Mouse (Mus musculus) liver, embryonic 15.5 days (tissue): ENCODE data around the gene S100a6. TPM values are rescaled to one million over a fixed set of nuclear protein-coding genes. Genes with fewer than 3 reads are reported as not detected.

Experiments
- ATAC-seq: fragments of 200-750 bp; cut with Nextera tagmentation; 2 replicates; pipeline ENCODE4 v1.8.0; 2017; ENCODE audit warnings: moderate number of reproducible peaks, mild to moderate bottlenecking, moderate library complexity; ENCODE audit not compliant: insufficient read depth
- H3K27ac ChIP-seq: fragments of 300-500 bp; sonication (generic); replicated peaks from 2 replicates; pipeline ENCODE4 v1.5.1; 2015; ENCODE audit warnings: mild to moderate bottlenecking, inconsistent platforms
- H3K27me3 ChIP-seq: fragments of 300-500 bp; sonication (generic); 2 replicates; pipeline ENCODE4 v1.6.1; 2015; ENCODE audit warnings: mild to moderate bottlenecking, inconsistent platforms
- H3K36me3 ChIP-seq: fragments of 300-500 bp; sonication (generic); replicated peaks from 2 replicates; pipeline ENCODE4 v1.6.1; 2015; ENCODE audit warnings: moderate library complexity, mild to moderate bottlenecking, inconsistent platforms
- H3K4me1 ChIP-seq: fragments of 300-500 bp; sonication (generic); replicated peaks from 2 replicates; pipeline ENCODE4 v1.6.1; 2015; ENCODE audit warnings: inconsistent platforms
- H3K4me2 ChIP-seq: fragments of 300-500 bp; sonication (generic); 2 replicates; pipeline ENCODE4 v1.6.1; 2015; ENCODE audit warnings: moderate library complexity, mild to moderate bottlenecking, inconsistent platforms
- H3K4me3 ChIP-seq: fragments of 300-500 bp; sonication (generic); replicated peaks from 2 replicates; pipeline ENCODE4 v1.5.1; 2015; ENCODE audit warnings: mild to moderate bottlenecking, inconsistent platforms
- H3K9ac ChIP-seq: fragments of 300-500 bp; sonication (generic); 2 replicates; pipeline ENCODE4 v1.6.1; 2015; ENCODE audit warnings: moderate library complexity, mild to moderate bottlenecking, inconsistent platforms
- H3K9me3 ChIP-seq: fragments of 300-500 bp; sonication (generic); replicated peaks from 2 replicates; pipeline ENCODE4 v1.6.1; 2016; ENCODE audit warnings: inconsistent platforms
- WGBS: fragments of 180-500 bp; shearing (Covaris S2); methylation state at CpG from one replicate; pipeline ENCODE4 v1.1.7; 2015; ENCODE audit warnings: mixed read lengths; ENCODE audit not compliant: insufficient replicate concordance; 5-methylcytosine and 5-hydroxymethylcytosine counted together
- polyA plus RNA-seq: library from polyadenylated mRNA; unstranded; fragments of >200 nt; fragmentation: Nextera tagmentation; extraction: Ambion mirVana; gene quantifications from 2 replicates; pipeline ENCODE4 v1.2.1, GENCODE M21; 2015

S100a6 gene
- polyA plus RNA-seq, 1 experiment from 2014 or later, result 15.9 TPM

DNA sequence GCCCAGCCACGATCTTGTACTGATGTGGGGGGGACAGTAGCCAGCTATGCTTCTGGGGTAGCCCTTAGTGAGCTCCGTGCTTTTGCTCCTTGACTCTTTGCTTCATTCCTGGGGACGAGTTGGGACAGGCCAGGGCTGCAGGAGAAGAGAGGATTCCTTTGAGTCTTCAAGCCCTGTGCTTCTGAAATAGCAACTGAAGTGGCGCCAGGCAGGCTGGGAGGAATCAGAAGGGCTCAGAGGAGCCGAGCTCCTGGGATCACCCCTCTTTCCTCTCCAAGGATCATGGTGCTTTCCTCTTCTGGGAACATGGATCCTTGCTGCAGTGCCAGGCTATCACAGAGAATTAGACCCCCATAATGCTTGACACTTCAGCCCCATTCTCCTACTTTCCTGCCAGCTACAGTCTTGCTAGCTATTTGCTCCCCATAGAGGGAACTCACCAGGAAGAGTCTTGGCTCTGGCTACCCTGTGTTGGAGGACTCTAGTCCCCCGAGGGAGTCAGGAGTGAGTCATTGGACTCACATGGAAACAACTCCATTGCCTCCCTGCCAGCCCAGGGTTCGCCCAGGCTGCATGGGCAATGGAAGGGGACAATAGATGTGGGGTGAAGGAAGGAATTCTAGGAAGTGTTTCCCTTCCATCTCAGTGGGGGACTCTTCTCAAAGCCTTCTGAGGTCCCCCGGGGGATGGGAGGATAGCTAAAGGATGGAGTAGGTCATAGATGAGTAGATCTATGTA is 12.1 kb upstream of the S100a6 start:
- H3K4me3 ChIP-seq, result no peak overlapping the region
- no peak for ATAC-seq
- no peaks in the 10 kb centered on the region for H3K4me1 ChIP-seq
- WGBS, result 63% methylated on average over 8 of the region's 8 CpGs
- H3K36me3 ChIP-seq, result no peaks in the 10 kb centered on the region
- H3K27ac ChIP-seq, result no peak overlapping the region
- H3K9me3 ChIP-seq, result no peaks in the 10 kb centered on the region
- H3K4me2 ChIP-seq, result no peak overlapping the region
- H3K9ac ChIP-seq, result no peak overlapping the region
- no peaks in the 10 kb centered on the region for H3K27me3 ChIP-seq

DNA sequence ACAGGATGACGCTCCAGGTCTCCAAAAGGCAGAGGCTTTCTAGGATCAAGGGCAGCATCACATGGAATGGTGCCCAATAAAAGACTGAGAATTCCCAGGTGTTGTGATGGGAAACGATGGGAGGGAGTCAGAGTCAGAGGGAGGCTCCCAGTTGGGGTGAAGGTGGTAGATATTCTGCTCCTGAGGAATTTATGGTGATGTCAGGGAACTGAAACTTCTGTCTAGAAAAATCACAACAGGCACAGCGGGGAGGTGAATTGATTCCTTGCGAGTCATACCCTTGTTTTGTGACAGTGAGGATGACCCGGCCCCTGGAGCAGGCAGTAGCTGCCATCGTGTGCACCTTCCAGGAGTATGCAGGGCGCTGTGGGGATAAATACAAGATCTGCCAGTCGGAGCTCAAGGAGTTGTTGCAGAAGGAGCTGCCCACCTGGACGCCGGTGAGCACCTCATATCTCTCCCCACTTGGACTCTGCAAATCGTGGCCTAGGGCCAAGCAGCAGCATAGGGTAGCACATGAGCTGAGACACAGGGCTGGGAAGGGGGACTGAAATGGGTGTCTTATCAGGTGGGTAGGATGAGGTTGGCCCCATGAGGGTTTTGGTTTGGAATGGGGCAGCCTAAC is 11.1 kb upstream of the S100a6 start, which contains the start of gene Gm42674:
Gene Gm42674 (plus strand): TSS at position 419 of the 625 bp plus-strand sequence.
- Histone ChIP-seq H3K27me3 (no peaks in the 10 kb centered on the region), H3K36me3 (no peaks in the 10 kb centered on the region), H3K9ac (no peak within 1 kb of the TSS), H3K9me3 (no peaks in the 10 kb centered on the region), H3K4me2 (no peak within 1 kb of the TSS), H3K27ac (no peak within 1 kb of the TSS), H3K4me1 (no peaks in the 10 kb centered on the region), H3K4me3 (no peak within 1 kb of the TSS)
- ATAC-seq, result no peak
- 61% methylated on average over 11 of the region's 11 CpGs for WGBS

DNA sequence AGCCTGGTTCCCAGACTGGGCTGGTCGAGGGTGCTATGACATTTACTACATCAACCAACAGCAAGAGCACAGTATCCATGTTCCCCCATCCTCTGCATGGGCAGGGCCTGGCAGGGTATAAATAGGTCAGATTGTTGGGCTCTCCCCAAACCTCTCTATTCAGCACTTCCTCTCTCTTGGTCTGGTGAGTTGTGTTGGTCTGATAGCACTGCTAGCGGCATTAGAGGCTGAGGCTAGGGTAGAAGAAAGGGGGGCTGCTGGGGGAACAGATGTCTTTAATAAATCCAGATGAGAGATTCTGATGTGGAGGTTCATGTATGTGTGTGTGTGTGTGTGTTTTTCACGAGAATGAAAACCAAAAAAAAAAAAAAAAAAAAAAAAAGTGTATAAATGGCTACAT is 9.1 kb upstream of the S100a6 start, which contains the start of gene S100a4:
Gene S100a4 (plus strand): TSS at position 149 of the 400 bp plus-strand sequence.
- no peaks in the 10 kb centered on the region for H3K4me1 ChIP-seq
- no peaks in the 10 kb centered on the region for H3K9me3 ChIP-seq
- no peak within 1 kb of the TSS for H3K27ac ChIP-seq
- peaks cover 4% of the 10 kb centered on the region; the same call in 1 of the 2 replicates for H3K27me3 ChIP-seq
- no peaks in the 10 kb centered on the region for H3K36me3 ChIP-seq
- no peak within 1 kb of the TSS for H3K9ac ChIP-seq
- WGBS, result 12% methylated on average over 3 of the region's 3 CpGs
- H3K4me2 ChIP-seq, result no peak within 1 kb of the TSS
- no peak within 1 kb of the TSS for H3K4me3 ChIP-seq
- no peak for ATAC-seq

DNA sequence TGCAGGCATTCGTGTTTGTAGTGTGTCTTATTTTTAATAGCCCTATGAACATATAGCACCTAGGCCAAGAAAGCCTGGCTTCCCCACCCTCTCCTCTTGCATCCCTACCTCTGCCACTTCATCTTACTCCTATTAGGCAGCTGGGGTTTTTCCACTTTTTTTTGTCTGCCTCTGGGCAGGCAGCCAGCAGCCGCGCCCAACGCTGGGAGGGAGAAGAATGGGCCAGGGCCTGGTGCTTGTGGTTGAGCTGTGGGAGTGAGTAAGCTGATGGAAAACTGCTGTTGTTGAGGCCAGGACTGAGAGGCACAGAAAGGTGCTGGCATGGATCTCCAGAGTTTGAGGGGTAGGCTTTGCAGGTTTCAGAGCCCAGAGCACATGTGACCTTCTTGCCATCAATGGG is 8.3 kb upstream of the S100a6 start:
- no peak overlapping the region for H3K4me2 ChIP-seq
- H3K36me3 ChIP-seq, result no peaks in the 10 kb centered on the region
- H3K4me1 ChIP-seq, result no peaks in the 10 kb centered on the region
- H3K27ac ChIP-seq, result no peak overlapping the region
- WGBS, result 24% methylated on average over 4 of the region's 4 CpGs
- no peak for ATAC-seq
- no peak overlapping the region for H3K9ac ChIP-seq
- no peaks in the 10 kb centered on the region for H3K9me3 ChIP-seq
- no peak overlapping the region for H3K4me3 ChIP-seq
- peaks cover 4% of the 10 kb centered on the region; the same call in 1 of the 2 replicates for H3K27me3 ChIP-seq

DNA sequence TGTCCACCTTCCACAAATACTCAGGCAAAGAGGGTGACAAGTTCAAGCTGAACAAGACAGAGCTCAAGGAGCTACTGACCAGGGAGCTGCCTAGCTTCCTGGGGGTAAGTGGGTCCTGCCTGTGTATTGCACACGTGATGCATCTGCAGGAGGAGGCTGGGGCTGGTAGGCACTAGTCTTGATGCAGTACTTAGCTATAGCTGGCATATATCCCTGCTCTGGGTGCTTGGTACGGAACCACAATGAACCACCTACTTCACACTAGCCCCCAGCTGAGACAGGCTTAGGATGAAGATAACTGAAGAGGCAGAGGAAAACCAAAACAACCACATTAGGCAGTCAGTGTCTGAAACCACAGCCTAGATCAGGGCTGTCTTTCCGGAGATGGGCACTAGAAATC is 7.6 kb upstream of the S100a6 start:
- no peak for ATAC-seq
- Histone ChIP-seq H3K27me3 (peaks cover 4% of the 10 kb centered on the region; the same call in 1 of the 2 replicates), H3K27ac (no peak overlapping the region), H3K9ac (no peak overlapping the region), H3K9me3 (no peaks in the 10 kb centered on the region), H3K4me2 (no peak overlapping the region), H3K36me3 (no peaks in the 10 kb centered on the region), H3K4me1 (no peaks in the 10 kb centered on the region), H3K4me3 (no peak overlapping the region)
- 27% methylated on average over 3 of the region's 3 CpGs for WGBS

DNA sequence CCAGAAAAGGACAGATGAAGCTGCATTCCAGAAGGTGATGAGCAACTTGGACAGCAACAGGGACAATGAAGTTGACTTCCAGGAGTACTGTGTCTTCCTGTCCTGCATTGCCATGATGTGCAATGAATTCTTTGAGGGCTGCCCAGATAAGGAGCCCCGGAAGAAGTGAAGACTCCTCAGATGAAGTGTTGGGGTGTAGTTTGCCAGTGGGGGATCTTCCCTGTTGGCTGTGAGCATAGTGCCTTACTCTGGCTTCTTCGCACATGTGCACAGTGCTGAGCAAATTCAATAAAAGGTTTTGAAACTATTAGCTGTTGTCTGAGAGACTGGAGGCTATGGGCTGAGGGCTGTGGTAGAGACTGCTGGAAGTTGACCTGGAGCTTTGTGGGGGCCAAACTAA is 6.9 kb upstream of the S100a6 start:
- H3K36me3 ChIP-seq, result no peaks in the 10 kb centered on the region
- no peaks in the 10 kb centered on the region for H3K9me3 ChIP-seq
- H3K9ac ChIP-seq, result no peak overlapping the region
- H3K4me1 ChIP-seq, result no peaks in the 10 kb centered on the region
- no peak overlapping the region for H3K4me2 ChIP-seq
- no peak overlapping the region for H3K4me3 ChIP-seq
- ATAC-seq, result no peak
- 54% methylated on average over 2 of the region's 2 CpGs for WGBS
- H3K27ac ChIP-seq, result no peak overlapping the region
- H3K27me3 ChIP-seq, result peaks cover 4% of the 10 kb centered on the region; the same call in 1 of the 2 replicates

DNA sequence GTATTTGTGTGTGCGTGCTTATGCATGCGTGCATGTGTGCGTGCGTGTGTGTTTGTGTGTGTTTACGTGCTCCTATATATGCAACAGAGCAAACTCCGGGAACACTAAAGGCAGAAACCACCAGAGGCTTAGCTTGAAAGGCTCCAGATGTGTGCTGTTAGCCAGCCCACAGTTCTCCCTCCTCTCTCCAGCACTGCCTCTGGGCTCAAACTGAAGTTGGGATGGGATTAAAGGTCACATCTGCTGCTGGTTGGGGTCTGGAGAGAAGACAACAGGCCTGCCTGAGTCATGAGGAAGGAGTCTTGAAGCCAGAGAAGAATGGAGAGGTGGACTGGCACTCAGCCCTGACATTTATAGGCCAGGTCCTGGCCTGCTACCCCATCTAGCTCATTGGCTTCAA is 6.5 kb upstream of the S100a6 start:
- Histone ChIP-seq H3K4me3 (no peak overlapping the region), H3K4me2 (no peak overlapping the region), H3K4me1 (no peaks in the 10 kb centered on the region), H3K27ac (no peak overlapping the region), H3K9me3 (no peaks in the 10 kb centered on the region), H3K27me3 (peaks cover 4% of the 10 kb centered on the region; the same call in 1 of the 2 replicates), H3K36me3 (no peaks in the 10 kb centered on the region), H3K9ac (no peak overlapping the region)
- no peak for ATAC-seq
- 81% methylated on average over 6 of the region's 6 CpGs for WGBS

DNA sequence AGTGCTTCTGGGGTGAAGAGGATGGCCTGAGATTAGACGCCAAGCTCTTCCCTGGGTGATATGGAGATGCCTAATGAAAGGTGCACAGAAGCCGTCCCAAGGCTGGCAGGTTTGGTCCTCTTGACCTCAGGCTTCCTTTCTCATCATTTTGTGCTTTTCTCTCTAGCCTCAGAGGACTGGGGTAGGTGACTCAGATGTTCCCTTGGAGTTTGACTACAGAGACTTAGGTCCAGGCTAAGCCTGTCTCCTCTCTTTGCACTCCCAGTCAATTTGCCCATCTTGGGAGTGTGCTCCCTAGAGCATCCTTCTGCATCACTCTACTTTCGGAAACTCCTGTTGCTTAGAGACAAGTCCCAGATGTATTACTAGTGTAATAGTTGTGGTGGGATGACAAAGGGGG is 5.3 kb upstream of the S100a6 start:
- ATAC-seq, result no peak
- no peaks in the 10 kb centered on the region for H3K36me3 ChIP-seq
- 60% methylated on average over 3 of the region's 3 CpGs for WGBS
- no peak overlapping the region for H3K4me2 ChIP-seq
- H3K4me3 ChIP-seq, result no peak overlapping the region
- no peaks in the 10 kb centered on the region for H3K4me1 ChIP-seq
- H3K9ac ChIP-seq, result no peak overlapping the region
- no peak overlapping the region for H3K27ac ChIP-seq
- peaks cover 4% of the 10 kb centered on the region; the same call in 1 of the 2 replicates for H3K27me3 ChIP-seq
- H3K9me3 ChIP-seq, result no peaks in the 10 kb centered on the region

DNA sequence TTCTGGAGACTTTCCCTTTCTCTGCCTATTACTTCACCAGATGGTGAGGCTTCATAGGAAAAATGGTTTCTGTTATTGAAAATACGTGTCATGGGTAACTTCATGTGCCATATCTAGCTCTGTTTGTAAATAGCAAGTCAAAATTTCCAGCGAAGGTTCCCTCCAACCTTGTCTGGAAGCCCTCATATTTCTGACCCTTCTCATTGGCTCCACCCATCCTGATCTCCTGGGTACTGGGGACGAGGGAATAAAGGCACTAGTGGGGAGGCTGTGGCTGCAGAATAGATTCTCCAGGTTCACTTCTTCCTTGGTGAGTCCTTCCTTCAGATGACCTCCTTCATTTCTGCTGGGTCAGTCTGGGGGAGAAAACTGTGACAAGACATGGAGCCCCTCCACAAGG is 4.5 kb upstream of the S100a6 start, which contains the start of gene S100a5:
Gene S100a5 (plus strand): TSS at position 301 of the 400 bp plus-strand sequence.
- no peak for ATAC-seq
- WGBS, result 25% methylated on average over 3 of the region's 3 CpGs
- no peak within 1 kb of the TSS for H3K4me3 ChIP-seq
- peaks cover 5% of the 10 kb centered on the region; the same call in 1 of the 2 replicates for H3K4me1 ChIP-seq
- no peak within 1 kb of the TSS for H3K27ac ChIP-seq
- no peak within 1 kb of the TSS for H3K4me2 ChIP-seq
- peaks cover 4% of the 10 kb centered on the region; the same call in 1 of the 2 replicates for H3K27me3 ChIP-seq
- H3K9ac ChIP-seq, result no peak within 1 kb of the TSS
- no peaks in the 10 kb centered on the region for H3K9me3 ChIP-seq
- no peaks in the 10 kb centered on the region for H3K36me3 ChIP-seq

DNA sequence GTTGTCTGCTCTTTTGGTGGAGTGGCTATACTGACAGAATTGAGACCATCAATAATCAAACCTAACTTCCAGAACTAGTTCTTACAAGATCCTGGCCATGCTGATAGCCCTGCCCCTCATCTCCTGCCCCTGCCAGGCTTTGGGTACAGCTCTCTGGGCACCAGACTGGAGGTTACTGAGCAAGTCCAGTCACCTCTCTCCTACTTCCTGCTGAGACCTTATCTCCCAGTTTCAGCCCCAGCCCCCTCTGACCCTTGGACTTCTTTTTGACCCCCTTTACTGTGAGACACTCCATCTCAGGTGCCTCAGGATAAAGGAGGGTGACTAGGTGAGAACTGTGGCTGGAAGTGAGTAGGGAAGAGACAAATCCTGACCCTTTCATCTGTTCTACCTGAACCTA is 3.6 kb upstream of the S100a6 start:
- Histone ChIP-seq H3K9me3 (no peaks in the 10 kb centered on the region), H3K36me3 (no peaks in the 10 kb centered on the region), H3K9ac (no peak overlapping the region), H3K27me3 (peaks cover 6% of the 10 kb centered on the region; the same call in 1 of the 2 replicates), H3K4me2 (no peak overlapping the region), H3K4me3 (no peak overlapping the region), H3K4me1 (peaks cover 5% of the 10 kb centered on the region; the same call in 1 of the 2 replicates), H3K27ac (no peak overlapping the region)
- no peak for ATAC-seq

DNA sequence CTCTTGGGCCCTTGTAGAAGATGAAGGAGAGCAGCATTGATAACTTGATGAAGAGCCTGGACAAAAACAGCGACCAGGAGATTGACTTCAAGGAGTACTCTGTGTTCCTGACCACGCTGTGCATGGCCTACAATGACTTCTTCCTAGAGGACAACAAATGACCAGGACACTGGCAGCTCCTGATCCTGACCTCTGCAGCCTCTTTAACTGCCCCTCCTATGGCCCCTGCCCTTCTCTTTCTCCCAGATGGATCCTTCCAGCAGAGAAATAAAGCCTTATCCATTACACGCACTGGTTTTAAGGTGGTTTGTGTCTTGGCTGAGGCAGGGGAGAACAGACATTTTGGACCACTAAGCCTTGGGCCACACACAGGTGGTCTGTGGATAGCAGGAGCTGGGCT is 1.2 kb upstream of the S100a6 start:
- no peaks in the 10 kb centered on the region for H3K36me3 ChIP-seq
- H3K27me3 ChIP-seq, result peaks cover 6% of the 10 kb centered on the region; the same call in 1 of the 2 replicates
- 58% methylated on average over 3 of the region's 3 CpGs for WGBS
- no peak for ATAC-seq
- no peak overlapping the region for H3K4me3 ChIP-seq
- no peak overlapping the region for H3K9ac ChIP-seq
- peaks cover 5% of the 10 kb centered on the region; the same call in 1 of the 2 replicates for H3K4me1 ChIP-seq
- no peak overlapping the region for H3K4me2 ChIP-seq
- H3K27ac ChIP-seq, result no peak overlapping the region
- H3K9me3 ChIP-seq, result no peaks in the 10 kb centered on the region
